Mouse (Mus musculus) R1 (cell line): ENCODE measurements at regions not wholly inside any gene's neighbourhood (a gene's known extent, or its start where the extent isn't known, plus 50 kb on each side); places are given as distances from the start of the nearest gene placed in this dataset.
"Not testable (repeated sequence)": the region's sequence is repeated elsewhere in the genome, so short reads cannot be mapped to it uniquely, and the experiment has no call there.

ENCODE experiments used
- DNase-seq: peaks from one replicate; pipeline ENCODE4 v3.0.0-alpha.2; 2018; ENCODE audit warnings: low read depth, low spot score

- peak; percentile 76 for DNase-seq
Measured at GRCm38 (mm10) chrX:50537122-50537784, 109.0 kb upstream of the Olfr1324 start.

GRCm38 (mm10) chrX:50504047-50504446 is 75.7 kb upstream of the Olfr1324 start:
- DNase-seq, result no peak

- no peak for DNase-seq
Measured at GRCm38 (mm10) chrX:50501181-50501580, 72.9 kb upstream of the Olfr1324 start.

GRCm38 (mm10) chrX:50490477-50490967 is 62.2 kb upstream of the Olfr1324 start:
- DNase-seq, result not testable (repeated sequence)
